Comparison of ENCODE assay signal across 8 mouse cellular contexts in the genomic region with DNA sequence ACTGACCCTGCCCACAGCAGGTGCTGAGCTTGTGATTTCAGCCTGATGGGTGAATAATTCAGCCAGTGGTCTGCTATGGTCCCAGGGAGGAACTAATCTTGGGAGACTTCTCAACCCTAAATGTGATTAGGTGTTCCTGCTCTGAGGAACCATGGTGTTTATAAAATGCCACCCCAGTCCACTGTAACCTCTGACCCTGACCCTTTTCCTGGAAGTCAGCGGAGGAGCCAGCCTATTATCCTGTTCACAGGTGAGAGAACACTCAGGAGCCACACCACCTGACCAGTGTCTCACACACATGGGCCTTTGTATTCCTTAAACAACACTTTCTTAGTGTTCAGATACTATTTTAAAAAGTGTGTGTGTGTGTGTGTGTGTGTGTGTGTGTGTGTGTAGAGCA.
A peak's percentile ranks its signal among the peaks of the same experiment; 100 is the strongest.
DNase-seq lines count a peak whose midpoint lies in the region; ATAC-seq and TF ChIP-seq lines count a peak whose summit lies in the region.

No protein-coding gene starts in this region.

- WGBS in heart, embryonic 13.5 days = 97% methylated on average over 1 of the region's 1 CpGs
- 100% methylated on average over 1 of the region's 1 CpGs for WGBS in thymus, adult 2 months
- WGBS in liver, embryonic 16.5 days (ENCODE audit: insufficient replicate concordance) = 74% methylated on average over 1 of the region's 1 CpGs

- peaks cover 4% of the 10 kb centered on the region; the same call in 1 of the 2 replicates for H3K9me3 ChIP-seq in heart, embryonic 13.5 days
- H3K9me3 ChIP-seq in liver, embryonic 16.5 days (replicated peaks; ENCODE audit: control insufficient read depth, low read length) = no peaks in the 10 kb centered on the region

- TF ChIP-seq POLR2A in thymus, adult 2 months (IDR thresholded peaks at IDR 0.05; ENCODE audit: control insufficient read depth, extremely low read depth, insufficient read depth, low read length, poor library complexity) = no peak

- no peak overlapping the region for H3K4me2 ChIP-seq in heart, embryonic 13.5 days
- no peak overlapping the region for H3K4me2 ChIP-seq in liver, embryonic 16.5 days (ENCODE audit: low read depth, low read length)

- no peak overlapping the region for H3K4me3 ChIP-seq in heart, embryonic 13.5 days
- no peak overlapping the region for H3K4me3 ChIP-seq in thymus, adult 2 months (ENCODE audit: control insufficient read depth, insufficient read depth, low read length)
- H3K4me3 ChIP-seq in liver, embryonic 16.5 days (ENCODE audit: low read depth, low read length) = no peak overlapping the region

- intact Hi-C loops in heart, postnatal 36 days (cut with DNase I) = loop anchor here (10.0 kb wide), 1 partner anchor 106 kb away; a partner anchor contains a TSS
- intact Hi-C loops in gastrocnemius, postnatal 36 days (cut with DNase I) = no loop called here

- peak overlapping the region; percentile 73 for H3K27ac ChIP-seq in heart, embryonic 13.5 days (replicated peaks)
- peak overlapping the region; percentile 62; the same call in 1 of the 2 replicates for H3K27ac ChIP-seq in thymus, adult 2 months (ENCODE audit: control insufficient read depth, insufficient read depth, low read length)
- peak overlapping the region; percentile 11 for H3K27ac ChIP-seq in liver, embryonic 16.5 days (ENCODE audit: low read length)

- TF ChIP-seq CTCF in thymus, adult 2 months (IDR thresholded peaks at IDR 0.05; ENCODE audit: borderline replicate concordance, control insufficient read depth, extremely low read depth, insufficient read depth, low read length, poor library complexity) = no peak

- peaks cover 63% of the 10 kb centered on the region for H3K4me1 ChIP-seq in heart, embryonic 13.5 days
- peaks cover 8% of the 10 kb centered on the region for H3K4me1 ChIP-seq in thymus, adult 2 months (replicated peaks; ENCODE audit: control insufficient read depth, insufficient read depth, low read length)
- H3K4me1 ChIP-seq in liver, embryonic 16.5 days (ENCODE audit: control insufficient read depth, low read depth, low read length) = no peaks in the 10 kb centered on the region; the same call in none of the 2 replicates

- H3K27me3 ChIP-seq in heart, embryonic 13.5 days (replicated peaks) = no peaks in the 10 kb centered on the region
- no peaks in the 10 kb centered on the region for H3K27me3 ChIP-seq in thymus, adult 2 months (ENCODE audit: control insufficient read depth, insufficient read depth, low read length)
- H3K27me3 ChIP-seq in liver, embryonic 16.5 days (ENCODE audit: control insufficient read depth, insufficient read depth, low read depth, low read length) = no peaks in the 10 kb centered on the region

- H3K36me3 ChIP-seq in heart, embryonic 13.5 days = no peaks in the 10 kb centered on the region
- H3K36me3 ChIP-seq in thymus, adult 2 months (ENCODE audit: control insufficient read depth, insufficient read depth, low read length) = no peaks in the 10 kb centered on the region
- H3K36me3 ChIP-seq in liver, embryonic 16.5 days (ENCODE audit: control insufficient read depth, insufficient read depth) = no peaks in the 10 kb centered on the region

- ATAC-seq in heart, embryonic 13.5 days (ENCODE audit: extremely low read depth, insufficient number of reproducible peaks, low FRiP score, low TSS enrichment) = no peak
- ATAC-seq in liver, embryonic 16.5 days (ENCODE audit: low read depth) = no peak

- 0 out of 2 replicates have a peak overlapping the region, but pooled peaks have one; percentile 24 for H3K9ac ChIP-seq in heart, embryonic 13.5 days
- H3K9ac ChIP-seq in liver, embryonic 16.5 days (ENCODE audit: low read depth, low read length) = no peak overlapping the region

- no peak for DNase-seq in heart, postnatal 36 days
- DNase-seq in thymus, adult 2 months = no peak
- no peak for DNase-seq in thymus, postnatal 25 days
- DNase-seq in testis, postnatal 14 days (ENCODE audit: low spot score) = no peak
- no peak for DNase-seq in gastrocnemius, postnatal 36 days
- no peak for DNase-seq in kidney, postnatal 25 days

Comparison
In these comparisons a context has a peak if more than half of its experiments do, and no peak if none do; other contexts are left out.
1. H3K27ac ChIP-seq: peak in every context shown above with its lines; median percentile 73 in heart, embryonic 13.5 days; 62 in thymus, adult 2 months; 11 in liver, embryonic 16.5 days.